Mouse (Mus musculus): ENCODE data around the gene Prnp.

The Prnp gene

GRCm38 (mm10) chr2:131949767-131950597, 40.3 kb downstream of the Prnp start:
- peak; percentile 27 for DNase-seq (ENCODE audit: low read depth)

GRCm38 (mm10) chr2:131950598-131951095, 40.9 kb downstream of the Prnp start, which contains the start of gene Prnd:
Prnd (plus strand) TSS chr2:131950861.
- DNase-seq (ENCODE audit: low read depth) = no peak

- DNase-seq (ENCODE audit: low read depth) = no peak
Measured at GRCm38 (mm10) chr2:131952456-131952855, 42.7 kb downstream of the Prnp start.

DNA sequence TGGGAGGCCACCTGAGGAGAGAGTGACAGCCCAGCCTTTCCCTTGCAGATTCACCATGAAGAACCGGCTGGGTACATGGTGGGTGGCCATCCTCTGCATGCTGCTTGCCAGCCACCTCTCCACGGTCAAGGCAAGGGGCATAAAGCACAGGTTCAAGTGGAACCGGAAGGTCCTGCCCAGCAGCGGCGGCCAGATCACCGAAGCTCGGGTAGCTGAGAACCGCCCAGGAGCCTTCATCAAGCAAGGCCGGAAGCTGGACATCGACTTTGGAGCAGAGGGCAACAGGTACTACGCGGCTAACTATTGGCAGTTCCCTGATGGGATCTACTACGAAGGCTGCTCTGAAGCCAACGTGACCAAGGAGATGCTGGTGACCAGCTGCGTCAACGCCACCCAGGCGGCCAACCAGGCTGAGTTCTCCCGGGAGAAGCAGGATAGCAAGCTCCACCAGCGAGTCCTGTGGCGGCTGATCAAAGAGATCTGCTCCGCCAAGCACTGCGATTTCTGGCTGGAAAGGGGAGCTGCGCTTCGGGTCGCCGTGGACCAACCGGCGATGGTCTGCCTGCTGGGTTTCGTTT, 43.3 kb downstream of the Prnp start:
- DNase-seq (ENCODE audit: low read depth) = no peak

DNA sequence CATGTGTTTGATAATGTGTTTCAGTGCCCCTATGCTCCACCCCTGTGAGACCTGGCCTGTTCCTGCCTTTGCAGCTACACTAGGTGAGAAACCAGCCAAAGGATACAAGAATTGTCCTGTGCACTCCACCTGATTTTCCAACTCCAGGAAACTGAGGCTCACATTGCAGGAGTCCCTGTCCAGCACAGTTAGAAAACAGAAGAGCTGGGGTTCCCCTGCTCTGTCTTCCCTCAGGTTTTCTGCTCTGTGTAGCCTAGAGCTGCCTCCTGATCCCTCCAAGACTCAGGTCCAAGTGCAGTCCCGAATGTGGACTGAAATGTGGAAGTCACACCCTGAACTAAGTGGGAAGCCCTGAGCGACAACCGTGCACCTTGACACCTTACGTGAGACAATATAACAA, 44.0 kb downstream of the Prnp start:
- DNase-seq (ENCODE audit: low read depth) = no peak

GRCm38 (mm10) chr2:131954835-131955234, 45.1 kb downstream of the Prnp start:
- no peak for DNase-seq (ENCODE audit: low read depth)

DNA sequence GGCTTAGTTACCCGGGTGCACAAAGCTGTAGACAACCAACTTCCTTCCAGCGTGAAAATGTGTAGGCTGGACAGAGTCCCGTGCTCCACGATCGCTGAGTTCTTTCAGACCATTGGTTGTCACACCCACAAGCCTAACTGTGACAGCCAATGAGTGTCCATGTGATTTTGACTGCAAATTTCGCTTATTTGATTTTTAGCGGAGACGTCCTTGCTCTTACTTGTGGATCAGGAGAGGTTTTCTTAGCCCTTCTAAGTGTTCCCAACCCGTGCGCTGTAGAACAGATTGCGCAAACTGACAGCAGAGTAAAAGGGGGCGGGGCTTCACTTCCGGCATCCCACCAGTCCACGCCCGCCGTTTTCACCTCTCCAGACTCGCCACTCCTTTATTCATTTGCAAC, 45.5 kb downstream of the Prnp start:
- no peak for DNase-seq (ENCODE audit: low read depth)

DNA sequence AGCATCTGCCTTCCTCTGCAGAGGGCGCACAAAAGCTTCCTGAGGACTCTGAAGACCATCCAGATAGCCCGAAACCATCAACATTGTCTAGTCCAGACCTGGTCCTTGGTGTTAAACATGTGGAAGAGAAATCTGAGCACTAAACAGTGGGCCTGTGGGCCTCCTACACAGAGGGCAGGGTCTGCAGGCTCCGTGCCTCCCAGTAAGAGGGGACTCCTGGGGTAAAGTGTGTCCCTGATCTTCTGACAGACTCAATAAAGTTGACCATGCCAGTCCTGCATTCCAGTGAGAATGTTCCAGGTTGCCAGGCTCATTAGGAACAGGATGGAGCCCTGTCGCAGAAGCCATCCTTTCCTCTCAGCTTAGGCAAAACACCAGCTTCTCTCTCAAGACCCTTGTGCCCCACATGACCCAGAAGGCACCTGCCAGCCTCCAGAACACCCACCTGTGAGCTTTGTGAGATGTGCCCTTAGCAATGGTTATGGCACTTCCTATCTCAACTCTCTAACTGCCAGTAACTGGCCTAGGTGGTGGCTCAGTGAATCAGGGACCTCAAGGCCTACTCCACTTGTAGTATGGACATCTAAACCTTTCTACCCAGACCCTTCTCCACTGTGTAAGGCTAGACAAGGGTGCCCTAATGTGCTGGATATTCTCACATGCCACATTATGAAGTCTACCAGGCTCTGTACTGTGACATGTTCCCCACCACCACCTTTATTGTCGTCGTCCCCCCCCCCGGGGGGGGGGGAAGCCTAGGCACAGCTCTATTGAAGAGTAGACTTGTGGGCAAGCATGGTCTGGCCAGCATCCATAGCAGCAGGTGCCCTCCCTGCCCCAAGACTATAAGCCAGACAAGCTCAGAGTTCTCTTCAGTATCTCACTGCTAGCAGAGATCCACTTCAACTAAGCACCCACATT, 46.9 kb downstream of the Prnp start:
- no peak for DNase-seq (ENCODE audit: low read depth)

GRCm38 (mm10) chr2:131957731-131958222, 48.0 kb downstream of the Prnp start:
- no peak for DNase-seq (ENCODE audit: low read depth)

DNA sequence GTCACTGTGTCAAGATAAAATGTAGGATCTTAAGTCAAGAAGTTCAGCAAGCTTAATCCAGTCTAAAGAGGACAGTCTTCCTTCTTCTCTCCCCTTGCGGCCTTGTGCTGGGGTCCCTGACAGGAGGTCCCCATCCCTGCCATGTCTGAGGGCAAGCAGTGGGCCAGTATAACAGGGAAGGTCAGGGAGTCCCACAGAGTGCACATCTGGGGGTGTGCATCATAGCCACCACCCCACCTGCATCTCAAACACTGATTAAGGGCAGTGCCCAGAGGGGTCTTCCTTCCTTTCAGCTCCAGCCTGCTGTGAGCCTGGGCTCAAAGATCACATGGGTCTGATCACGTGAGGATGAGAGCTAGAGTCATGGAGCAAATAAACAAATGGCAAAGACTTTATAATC, 51.9 kb downstream of the Prnp start:
- DNase-seq (ENCODE audit: low read depth) = no peak

- DNase-seq (ENCODE audit: low read depth) = no peak
Measured at GRCm38 (mm10) chr2:131970597-131970996, 60.9 kb downstream of the Prnp start.

DNA sequence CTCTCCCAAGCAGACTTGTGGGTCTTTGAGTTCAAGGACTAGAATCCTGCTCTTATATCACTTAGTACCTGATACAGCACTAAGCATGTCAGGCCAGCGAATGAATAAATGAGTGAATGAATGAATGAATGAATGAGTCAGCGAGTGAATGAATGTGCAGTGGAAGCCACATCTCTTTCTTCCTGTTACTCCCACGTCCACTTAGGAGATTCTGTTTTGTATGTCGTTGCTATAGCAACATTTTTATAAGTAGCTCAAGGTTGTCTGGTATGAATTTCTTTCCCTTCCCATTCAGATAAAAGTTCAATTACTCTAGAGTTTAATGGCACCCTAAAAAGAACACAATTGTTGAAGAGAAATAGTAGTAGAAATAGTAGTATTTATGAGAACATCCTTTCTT, 61.4 kb downstream of the Prnp start:
- no peak for DNase-seq (ENCODE audit: low read depth)

GRCm38 (mm10) chr2:131976663-131977062, 66.9 kb downstream of the Prnp start:
- DNase-seq (ENCODE audit: low read depth) = no peak

- DNase-seq (ENCODE audit: low read depth) = no peak
Measured at GRCm38 (mm10) chr2:131980866-131981265, 71.1 kb downstream of the Prnp start.

GRCm38 (mm10) chr2:131982546-131983196, 72.9 kb downstream of the Prnp start:
- no peak for DNase-seq (ENCODE audit: low read depth)

- no peak for DNase-seq (ENCODE audit: low read depth)
Measured at GRCm38 (mm10) chr2:131987950-131988349, 78.2 kb downstream of the Prnp start.
